Mouse (Mus musculus): ENCODE data around the gene Mtm1. TPM values are rescaled to one million over a fixed set of nuclear protein-coding genes. Genes with fewer than 3 reads are reported as not detected.

Gene Mtm1
- polyA plus RNA-seq, 1 experiment from 2014 or later, result 3.0 TPM

Other genes starting within 250 kb of the Mtm1 start
- 0.08 and 0.12 TPM in 2 replicates for gene Mamld1, start 160.5 kb upstream of the Mtm1 start, polyA plus RNA-seq (2015; fragmentation: Nextera tagmentation; extraction: Ambion mirVana)
- gene Mtmr1, start 154.0 kb downstream of the Mtm1 start, polyA plus RNA-seq (2015; fragmentation: Nextera tagmentation; extraction: Ambion mirVana), result 5.5 and 6.2 TPM in 2 replicates

Measured in liver, embryonic 13.5 days (tissue).